Mouse (Mus musculus) heart, embryonic 15.5 days (tissue): ENCODE data around the gene B4galnt1. TPM values are rescaled to one million over a fixed set of nuclear protein-coding genes. Genes with fewer than 3 reads are reported as not detected.

Experiments used
- ATAC-seq: fragments of 200-750 bp; cut with Nextera tagmentation; replicated peaks from 2 replicates; pipeline ENCODE4 v1.8.0; 2017; ENCODE audit warnings: low read depth, moderate TSS enrichment; ENCODE audit not compliant: insufficient number of reproducible peaks, insufficient read depth, low FRiP score
- H3K27ac ChIP-seq: fragments of 300-500 bp; sonication (generic); 2 replicates; pipeline ENCODE4 v1.5.1; 2015; ENCODE audit warnings: mild to moderate bottlenecking, inconsistent platforms
- H3K27me3 ChIP-seq: fragments of 300-500 bp; sonication (generic); 2 replicates; pipeline ENCODE4 v1.6.1; 2015; ENCODE audit warnings: inconsistent platforms
- H3K36me3 ChIP-seq: fragments of 300-500 bp; sonication (generic); 2 replicates; pipeline ENCODE4 v1.6.1; 2015; ENCODE audit warnings: mild to moderate bottlenecking, inconsistent platforms
- H3K4me1 ChIP-seq: fragments of 300-500 bp; sonication (generic); replicated peaks from 2 replicates; pipeline ENCODE4 v1.6.1; 2015; ENCODE audit warnings: inconsistent platforms
- H3K4me2 ChIP-seq: fragments of 300-500 bp; sonication (generic); 2 replicates; pipeline ENCODE4 v1.6.1; 2015; ENCODE audit warnings: inconsistent platforms, mild to moderate bottlenecking, moderate library complexity
- H3K4me3 ChIP-seq: fragments of 300-500 bp; sonication (generic); 2 replicates; pipeline ENCODE4 v1.5.1; 2015; ENCODE audit warnings: mild to moderate bottlenecking, inconsistent platforms
- H3K9ac ChIP-seq: fragments of 300-500 bp; sonication (generic); 2 replicates; pipeline ENCODE4 v1.6.1; 2015; ENCODE audit warnings: mild to moderate bottlenecking, inconsistent platforms
- H3K9me3 ChIP-seq: fragments of 300-500 bp; sonication (generic); replicated peaks from 2 replicates; pipeline ENCODE4 v1.6.1; 2016; ENCODE audit warnings: inconsistent platforms
- WGBS: fragments of 180-500 bp; shearing (Covaris S2); methylation state at CpG from one replicate; pipeline ENCODE4 v1.1.7; 2015; ENCODE audit warnings: mixed read lengths; 5-methylcytosine and 5-hydroxymethylcytosine counted together
- polyA plus RNA-seq: library from polyadenylated mRNA; unstranded; fragments of >200 nt; fragmentation: Nextera tagmentation; extraction: Ambion mirVana; gene quantifications from 2 replicates; pipeline ENCODE4 v1.2.1, GENCODE M21; 2015

B4galnt1 gene
- polyA plus RNA-seq, 1 experiment from 2014 or later = 1.5 TPM

GRCm38 (mm10) chr10:127213272-127213671 is 48.2 kb downstream of the B4galnt1 start:
- peaks cover 18% of the 10 kb centered on the region for H3K4me1 ChIP-seq
- 92% methylated on average over 8 of the region's 8 CpGs for WGBS
- H3K4me3 ChIP-seq = no peak overlapping the region
- no peak overlapping the region for H3K27ac ChIP-seq
- H3K4me2 ChIP-seq = no peak overlapping the region
- no peak for ATAC-seq
- 0 out of 2 replicates have a peak, but pooled peaks cover 2% of the 10 kb centered on the region for H3K27me3 ChIP-seq
- no peaks in the 10 kb centered on the region for H3K36me3 ChIP-seq
- no peaks in the 10 kb centered on the region for H3K9me3 ChIP-seq
- H3K9ac ChIP-seq = no peak overlapping the region

- Histone ChIP-seq H3K4me3 (no peak overlapping the region), H3K4me2 (no peak overlapping the region), H3K4me1 (peaks cover 18% of the 10 kb centered on the region), H3K36me3 (no peaks in the 10 kb centered on the region), H3K27me3 (0 out of 2 replicates have a peak, but pooled peaks cover 2% of the 10 kb centered on the region), H3K27ac (no peak overlapping the region), H3K9me3 (no peaks in the 10 kb centered on the region), H3K9ac (no peak overlapping the region)
- no peak for ATAC-seq
- 82% methylated on average over 13 of the region's 13 CpGs for WGBS
These were observed 48.8 kb downstream of the B4galnt1 start for GRCm38 (mm10) chr10:127213704-127214421.

GRCm38 (mm10) chr10:127214422-127214803 is 49.4 kb downstream of the B4galnt1 start:
- Histone ChIP-seq H3K4me3 (no peak overlapping the region), H3K27ac (no peak overlapping the region), H3K9me3 (no peaks in the 10 kb centered on the region), H3K36me3 (no peaks in the 10 kb centered on the region), H3K27me3 (0 out of 2 replicates have a peak, but pooled peaks cover 2% of the 10 kb centered on the region), H3K4me1 (peaks cover 15% of the 10 kb centered on the region), H3K4me2 (no peak overlapping the region), H3K9ac (no peak overlapping the region)
- ATAC-seq = no peak
- WGBS = 52% methylated on average over 1 of the region's 1 CpGs

GRCm38 (mm10) chr10:127216456-127216855 is 51.4 kb downstream of the B4galnt1 start:
- no peak overlapping the region for H3K4me3 ChIP-seq
- no peaks in the 10 kb centered on the region for H3K36me3 ChIP-seq
- H3K27ac ChIP-seq = no peak overlapping the region
- 87% methylated on average over 11 of the region's 11 CpGs for WGBS
- H3K27me3 ChIP-seq = 0 out of 2 replicates have a peak, but pooled peaks cover 2% of the 10 kb centered on the region
- H3K4me2 ChIP-seq = no peak overlapping the region
- ATAC-seq = no peak
- no peak overlapping the region for H3K9ac ChIP-seq
- H3K9me3 ChIP-seq = no peaks in the 10 kb centered on the region; the same call in 1 of the 2 replicates
- H3K4me1 ChIP-seq = no peaks in the 10 kb centered on the region

GRCm38 (mm10) chr10:127217177-127217576 is 52.2 kb downstream of the B4galnt1 start:
- Histone ChIP-seq H3K27ac (no peak overlapping the region), H3K27me3 (0 out of 2 replicates have a peak, but pooled peaks cover 2% of the 10 kb centered on the region), H3K9me3 (no peaks in the 10 kb centered on the region; the same call in 1 of the 2 replicates), H3K4me2 (no peak overlapping the region), H3K36me3 (no peaks in the 10 kb centered on the region), H3K9ac (no peak overlapping the region), H3K4me3 (no peak overlapping the region), H3K4me1 (no peaks in the 10 kb centered on the region)
- ATAC-seq = no peak

- Histone ChIP-seq H3K4me2 (no peak overlapping the region), H3K27ac (no peak overlapping the region), H3K27me3 (0 out of 2 replicates have a peak, but pooled peaks cover 8% of the 10 kb centered on the region), H3K4me1 (no peaks in the 10 kb centered on the region), H3K4me3 (no peak overlapping the region), H3K36me3 (no peaks in the 10 kb centered on the region), H3K9me3 (no peaks in the 10 kb centered on the region; the same call in 1 of the 2 replicates), H3K9ac (no peak overlapping the region)
- WGBS = 93% methylated on average over 2 of the region's 2 CpGs
- ATAC-seq = no peak
These were observed 53.3 kb downstream of the B4galnt1 start for GRCm38 (mm10) chr10:127218339-127218738.

Other genes with a start within 250 kb of the B4galnt1 start
- 35.0 and 47.8 TPM in 2 replicates for gene Ctdsp2, start 186.5 kb upstream of the B4galnt1 start, polyA plus RNA-seq
- 0.23 and 0.55 TPM in 2 replicates for gene Avil, start 164.5 kb upstream of the B4galnt1 start, polyA plus RNA-seq
- 81.9 and 86.0 TPM in 2 replicates for gene Tsfm, start 134.4 kb upstream of the B4galnt1 start, polyA plus RNA-seq
- 27.7 and 32.0 TPM in 2 replicates for gene Mettl1, start 123.8 kb upstream of the B4galnt1 start, polyA plus RNA-seq
- 0.30 and 0.42 TPM in 2 replicates for gene Eef1akmt3, start 123.7 kb upstream of the B4galnt1 start, polyA plus RNA-seq
- 0.08 and 0.13 TPM in 2 replicates for gene Cyp27b1, start 117.0 kb upstream of the B4galnt1 start, polyA plus RNA-seq
- 0.13 and 0.25 TPM in 2 replicates for gene March9, start 105.0 kb upstream of the B4galnt1 start, polyA plus RNA-seq
- 718 and 864 TPM in 2 replicates for gene Cdk4, start 101.7 kb upstream of the B4galnt1 start, polyA plus RNA-seq
- gene Tspan31, start 95.0 kb upstream of the B4galnt1 start, polyA plus RNA-seq = 100 and 119 TPM in 2 replicates
- gene Agap2, start 89.9 kb upstream of the B4galnt1 start, polyA plus RNA-seq = 0.62 TPM in 1 of 2 replicates, not detected in the other
- gene Os9, start 44.1 kb upstream of the B4galnt1 start, polyA plus RNA-seq = 48.5 and 61.8 TPM in 2 replicates
- 15.6 and 16.7 TPM in 2 replicates for gene Slc26a10, start 15.4 kb downstream of the B4galnt1 start, polyA plus RNA-seq
- gene Arhgef25, start 24.9 kb downstream of the B4galnt1 start, polyA plus RNA-seq = 24.7 and 32.5 TPM in 2 replicates
- gene Dtx3, start 30.5 kb downstream of the B4galnt1 start, polyA plus RNA-seq = 63.5 and 86.0 TPM in 2 replicates
- 23.2 and 27.0 TPM in 2 replicates for gene Pip4k2c, start 46.4 kb downstream of the B4galnt1 start, polyA plus RNA-seq
- gene Kif5a, start 98.1 kb downstream of the B4galnt1 start, polyA plus RNA-seq = 0.35 and 2.3 TPM in 2 replicates
- 127 and 152 TPM in 2 replicates for gene Dctn2, start 101.1 kb downstream of the B4galnt1 start, polyA plus RNA-seq
- 10.6 and 15.7 TPM in 2 replicates for gene Mbd6, start 123.8 kb downstream of the B4galnt1 start, polyA plus RNA-seq
- gene Mars, start 146.6 kb downstream of the B4galnt1 start, polyA plus RNA-seq = 75.4 and 78.4 TPM in 2 replicates
- gene Arhgap9, start 156.7 kb downstream of the B4galnt1 start, polyA plus RNA-seq = 2.0 and 11.0 TPM in 2 replicates
- gene Gli1, start 176.7 kb downstream of the B4galnt1 start, polyA plus RNA-seq = 0.58 and 1.5 TPM in 2 replicates
- gene Inhbe, start 189.2 kb downstream of the B4galnt1 start, polyA plus RNA-seq = 0.03 TPM in 1 of 2 replicates, not detected in the other
- 0.10 TPM in 1 of 2 replicates, not detected in the other for gene Inhbc, start 205.2 kb downstream of the B4galnt1 start, polyA plus RNA-seq
- 30.9 and 33.7 TPM in 2 replicates for gene R3hdm2, start 215.1 kb downstream of the B4galnt1 start, polyA plus RNA-seq